Mouse (Mus musculus): ENCODE measurements around the gene Tmem235. TPM values are rescaled to one million over a fixed set of nuclear protein-coding genes. Genes with fewer than 3 reads are reported as not detected.

Gene Tmem235
- polyA plus RNA-seq, 1 experiment from 2014 or later: not detected

DNA sequence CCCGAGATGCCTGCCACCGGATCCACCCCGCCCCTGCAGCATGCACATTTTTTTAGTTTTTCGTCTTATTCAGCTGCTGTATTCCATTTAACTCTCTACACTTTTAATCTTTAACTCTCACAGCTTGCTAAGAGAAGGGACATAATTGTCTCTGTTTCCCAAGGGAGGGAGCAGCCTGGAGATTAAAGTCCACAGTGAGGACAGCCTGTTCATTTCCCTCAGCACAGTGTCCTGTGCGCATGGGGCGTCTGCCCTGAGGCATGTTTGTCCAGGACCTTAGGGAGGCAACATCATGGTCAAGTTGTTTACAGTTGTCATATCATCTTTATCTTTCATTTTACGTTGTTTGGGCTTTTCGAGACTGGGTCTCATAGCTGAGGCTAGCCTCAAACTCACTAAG, 26.5 kb upstream of the Tmem235 start:
- Histone ChIP-seq H3K4me2 (replicated peaks) (no peak overlapping the region), H3K27me3 (no peaks in the 10 kb centered on the region), H3K9me3 (no peaks in the 10 kb centered on the region), H3K27ac (no peak overlapping the region), H3K36me3 (no peaks in the 10 kb centered on the region), H3K4me3 (no peak overlapping the region), H3K4me1 (peaks cover 29% of the 10 kb centered on the region), H3K9ac (no peak overlapping the region)
- ATAC-seq (ENCODE audit: low FRiP score, low read depth): no peak
- 89% methylated on average over 8 of the region's 8 CpGs for WGBS

DNA sequence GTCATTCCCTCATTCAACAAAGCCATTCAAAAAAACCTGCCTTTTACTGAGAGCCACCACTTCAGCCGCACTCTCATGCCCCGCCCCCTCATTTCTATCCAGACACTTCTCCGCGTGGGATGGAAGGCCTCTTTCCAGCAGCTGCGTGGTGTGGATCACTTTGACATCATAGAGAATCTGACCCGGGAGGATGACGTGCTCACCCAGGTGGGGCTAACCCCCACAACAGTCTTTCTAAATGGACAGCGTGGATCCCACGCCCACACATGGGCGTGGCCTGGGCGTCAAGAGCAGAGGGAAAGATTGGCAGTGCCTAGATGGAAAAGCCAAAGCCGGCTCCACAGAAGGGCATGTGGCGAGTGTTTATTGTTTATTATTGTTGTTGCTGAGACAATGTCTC, 24.2 kb upstream of the Tmem235 start:
- WGBS: 31% methylated on average over 13 of the region's 13 CpGs
- Histone ChIP-seq H3K9ac (no peak overlapping the region), H3K27me3 (no peaks in the 10 kb centered on the region), H3K27ac (no peak overlapping the region), H3K36me3 (no peaks in the 10 kb centered on the region), H3K4me3 (peak overlapping the region; percentile 19; the same call in 1 of the 2 replicates), H3K9me3 (no peaks in the 10 kb centered on the region), H3K4me2 (replicated peaks) (peak overlapping the region; percentile 54), H3K4me1 (peaks cover 14% of the 10 kb centered on the region)
- ATAC-seq (ENCODE audit: low FRiP score, low read depth): no peak

DNA sequence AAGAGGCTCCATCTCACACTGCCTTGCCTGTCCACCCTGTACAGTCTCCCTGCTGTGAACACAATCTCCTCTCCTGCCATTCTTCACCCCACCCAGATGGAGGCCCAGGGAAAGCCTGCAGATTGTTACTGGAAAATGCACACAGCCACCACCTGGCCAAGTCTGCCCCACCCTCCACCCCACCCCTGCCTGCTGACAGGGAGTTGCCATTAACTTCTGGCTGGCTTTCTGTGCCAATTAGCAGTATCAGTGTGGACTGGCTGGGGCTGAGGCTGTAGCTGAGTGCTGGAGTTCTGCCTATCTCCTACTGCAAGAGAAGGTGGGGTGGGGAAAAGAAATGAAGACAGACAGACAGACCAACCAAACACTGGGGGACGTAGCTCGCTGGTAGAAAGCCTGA, 22.0 kb upstream of the Tmem235 start:
- ATAC-seq (ENCODE audit: low FRiP score, low read depth): no peak
- Histone ChIP-seq H3K36me3 (no peaks in the 10 kb centered on the region), H3K27ac (no peak overlapping the region), H3K9ac (no peak overlapping the region), H3K4me1 (peaks cover 8% of the 10 kb centered on the region; the same call in 1 of the 2 replicates), H3K27me3 (no peaks in the 10 kb centered on the region), H3K4me3 (no peak overlapping the region), H3K9me3 (no peaks in the 10 kb centered on the region), H3K4me2 (replicated peaks) (no peak overlapping the region)
- 47% methylated on average over 2 of the region's 2 CpGs for WGBS

DNA sequence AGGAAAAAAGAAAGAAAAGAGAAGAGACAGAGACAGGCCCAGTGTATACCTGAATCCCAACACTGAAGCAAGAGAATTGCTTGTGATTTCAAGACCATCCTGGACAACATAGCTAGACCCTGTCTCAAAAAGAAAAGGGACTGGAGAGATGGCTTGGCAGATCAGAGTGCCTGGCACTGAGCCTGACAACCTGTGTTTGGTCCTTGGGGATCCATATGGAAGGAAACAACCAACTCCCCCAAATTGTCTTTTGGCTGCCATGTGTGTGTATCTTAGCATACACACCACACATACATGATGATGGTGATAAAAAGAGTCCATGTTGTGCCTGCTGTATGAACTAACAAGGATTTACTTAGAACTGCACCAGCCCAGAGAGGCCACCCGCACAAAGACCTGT, 21.5 kb upstream of the Tmem235 start:
- WGBS: 96% methylated on average over 1 of the region's 1 CpGs
- no peak for ATAC-seq (ENCODE audit: low FRiP score, low read depth)
- no peak overlapping the region for H3K27ac ChIP-seq

DNA sequence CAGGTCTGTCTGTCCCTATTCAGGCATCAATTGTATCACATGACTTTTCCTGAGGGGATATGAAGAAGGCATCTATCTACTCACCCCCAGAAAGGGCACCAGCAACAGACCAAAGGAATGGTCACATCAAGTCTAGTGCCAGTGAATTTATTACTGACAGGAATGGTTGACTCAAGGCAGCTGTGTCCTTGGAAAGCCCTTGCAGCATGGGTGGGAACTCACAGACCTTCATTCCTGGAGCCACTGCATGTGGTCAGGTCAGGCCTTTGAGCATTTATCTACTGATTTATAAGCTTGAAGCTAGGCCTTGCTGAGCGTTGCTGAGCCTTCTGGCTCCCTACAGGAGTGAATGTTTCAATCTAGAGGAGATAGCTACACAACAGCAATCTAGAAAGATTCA, 19.6 kb upstream of the Tmem235 start:
- Histone ChIP-seq H3K27me3 (no peaks in the 10 kb centered on the region), H3K4me3 (no peak overlapping the region), H3K4me1 (peaks cover 8% of the 10 kb centered on the region; the same call in 1 of the 2 replicates), H3K9me3 (no peaks in the 10 kb centered on the region), H3K36me3 (no peaks in the 10 kb centered on the region), H3K27ac (no peak overlapping the region), H3K9ac (no peak overlapping the region), H3K4me2 (replicated peaks) (no peak overlapping the region)
- no peak for ATAC-seq (ENCODE audit: low FRiP score, low read depth)
- WGBS: 27% methylated on average over 1 of the region's 1 CpGs

More for the DNA sequence above, 21.5 kb upstream of the Tmem235 start:
- Histone ChIP-seq H3K4me1 (peaks cover 8% of the 10 kb centered on the region; the same call in 1 of the 2 replicates), H3K9ac (no peak overlapping the region), H3K27me3 (no peaks in the 10 kb centered on the region), H3K9me3 (no peaks in the 10 kb centered on the region), H3K4me3 (no peak overlapping the region), H3K4me2 (replicated peaks) (no peak overlapping the region), H3K36me3 (no peaks in the 10 kb centered on the region)

DNA sequence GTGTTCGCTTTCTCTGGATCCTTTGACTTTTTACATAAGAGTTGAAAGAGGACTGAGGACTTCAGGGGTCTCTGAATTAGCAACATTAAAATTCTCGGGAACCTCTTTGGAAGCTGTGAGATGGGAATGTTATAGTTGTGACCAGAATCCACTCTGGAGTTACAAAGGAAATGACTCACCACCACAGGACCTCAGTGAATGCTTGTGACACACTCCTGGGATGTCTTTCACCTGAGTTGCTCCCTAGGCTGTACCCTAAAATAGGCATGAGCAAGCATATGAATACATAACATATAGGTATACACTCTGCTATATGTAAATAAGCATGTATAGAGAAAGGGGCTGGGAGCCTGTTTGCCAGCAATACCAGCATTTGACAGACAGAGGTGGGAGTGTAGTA, 17.1 kb upstream of the Tmem235 start:
- H3K4me2 ChIP-seq (replicated peaks): no peak overlapping the region
- no peaks in the 10 kb centered on the region for H3K27me3 ChIP-seq
- H3K4me3 ChIP-seq: no peak overlapping the region
- no peaks in the 10 kb centered on the region for H3K36me3 ChIP-seq
- peaks cover 13% of the 10 kb centered on the region for H3K4me1 ChIP-seq
- no peak overlapping the region for H3K27ac ChIP-seq
- 77% methylated on average over 2 of the region's 2 CpGs for WGBS
- no peak for ATAC-seq (ENCODE audit: low FRiP score, low read depth)
- H3K9me3 ChIP-seq: no peaks in the 10 kb centered on the region
- H3K9ac ChIP-seq: no peak overlapping the region

DNA sequence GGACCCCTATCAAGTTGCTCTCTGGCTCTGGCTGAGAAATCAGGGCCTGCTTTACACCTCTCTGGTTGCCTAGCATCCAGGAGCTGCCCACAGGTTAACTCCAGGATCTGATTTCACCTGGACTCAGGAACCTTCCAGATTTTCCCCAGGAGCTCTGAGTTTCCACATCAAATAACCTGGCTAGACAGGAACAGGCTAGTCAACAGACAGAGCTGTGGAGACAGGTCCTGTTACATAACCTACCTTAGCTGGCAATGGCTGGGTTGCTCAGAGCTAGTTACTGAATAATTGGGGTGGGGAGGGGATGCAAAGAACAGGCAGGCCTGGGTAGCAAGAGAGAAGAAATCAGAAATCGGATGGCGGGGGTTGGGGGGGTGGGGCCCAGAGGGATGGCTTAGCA, 15.6 kb upstream of the Tmem235 start:
- ATAC-seq (ENCODE audit: low FRiP score, low read depth): no peak
- H3K36me3 ChIP-seq: no peaks in the 10 kb centered on the region
- H3K4me1 ChIP-seq: peaks cover 17% of the 10 kb centered on the region
- no peaks in the 10 kb centered on the region for H3K27me3 ChIP-seq
- no peaks in the 10 kb centered on the region for H3K9me3 ChIP-seq
- H3K27ac ChIP-seq: no peak overlapping the region
- no peak overlapping the region for H3K9ac ChIP-seq
- WGBS: 84% methylated on average over 2 of the region's 2 CpGs
- H3K4me3 ChIP-seq: no peak overlapping the region
- H3K4me2 ChIP-seq (replicated peaks): no peak overlapping the region

DNA sequence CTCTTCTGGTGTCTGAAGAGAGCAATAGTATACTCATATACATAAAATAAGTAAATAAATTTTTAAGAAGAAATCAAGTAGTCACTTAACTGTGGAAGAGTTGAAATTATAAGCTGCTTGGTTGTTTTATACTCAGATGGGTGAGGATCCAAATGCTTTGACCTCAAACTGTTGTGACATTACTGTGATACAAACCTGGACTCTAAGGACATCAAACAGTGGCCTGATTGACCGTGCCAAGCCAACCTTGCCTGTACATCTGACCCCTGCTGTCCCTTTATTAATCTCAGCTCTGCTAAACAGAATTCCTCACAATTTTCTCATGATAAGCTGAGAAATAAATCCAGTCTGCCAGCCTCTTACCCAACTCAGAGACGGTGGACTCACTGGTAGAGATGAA, 14.9 kb upstream of the Tmem235 start:
- no peak overlapping the region for H3K27ac ChIP-seq
- H3K27me3 ChIP-seq: no peaks in the 10 kb centered on the region
- no peak for ATAC-seq (ENCODE audit: low FRiP score, low read depth)
- WGBS: 82% methylated on average over 2 of the region's 2 CpGs
- no peak overlapping the region for H3K4me2 ChIP-seq (replicated peaks)
- H3K4me3 ChIP-seq: no peak overlapping the region
- H3K36me3 ChIP-seq: no peaks in the 10 kb centered on the region
- H3K9ac ChIP-seq: no peak overlapping the region
- no peaks in the 10 kb centered on the region for H3K9me3 ChIP-seq
- peaks cover 23% of the 10 kb centered on the region for H3K4me1 ChIP-seq

DNA sequence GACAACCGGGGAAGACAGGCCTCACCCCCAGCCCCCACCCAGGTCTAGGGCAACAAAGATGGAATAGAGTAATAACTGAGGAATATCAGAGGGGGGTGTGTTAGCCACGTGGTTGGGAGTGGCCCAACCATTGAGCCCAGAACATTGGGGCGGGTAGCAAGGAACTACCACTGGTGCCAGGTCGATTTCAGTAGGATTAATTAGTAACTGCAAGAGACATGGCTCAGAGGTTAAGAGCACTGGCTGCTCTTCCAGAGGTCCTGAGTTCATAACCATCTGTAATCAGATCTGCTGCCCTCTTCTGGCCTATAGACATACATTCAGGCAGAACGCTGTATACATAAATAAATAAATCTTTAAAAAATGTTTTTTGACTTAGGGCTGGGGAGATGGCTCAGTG, 13.9 kb upstream of the Tmem235 start:
- Histone ChIP-seq H3K9me3 (no peaks in the 10 kb centered on the region), H3K9ac (no peak overlapping the region), H3K36me3 (peaks cover 4% of the 10 kb centered on the region; the same call in 1 of the 2 replicates), H3K27me3 (no peaks in the 10 kb centered on the region), H3K27ac (no peak overlapping the region), H3K4me1 (peaks cover 28% of the 10 kb centered on the region), H3K4me3 (no peak overlapping the region), H3K4me2 (replicated peaks) (no peak overlapping the region)
- ATAC-seq (ENCODE audit: low FRiP score, low read depth): no peak
- WGBS: 67% methylated on average over 5 of the region's 5 CpGs

DNA sequence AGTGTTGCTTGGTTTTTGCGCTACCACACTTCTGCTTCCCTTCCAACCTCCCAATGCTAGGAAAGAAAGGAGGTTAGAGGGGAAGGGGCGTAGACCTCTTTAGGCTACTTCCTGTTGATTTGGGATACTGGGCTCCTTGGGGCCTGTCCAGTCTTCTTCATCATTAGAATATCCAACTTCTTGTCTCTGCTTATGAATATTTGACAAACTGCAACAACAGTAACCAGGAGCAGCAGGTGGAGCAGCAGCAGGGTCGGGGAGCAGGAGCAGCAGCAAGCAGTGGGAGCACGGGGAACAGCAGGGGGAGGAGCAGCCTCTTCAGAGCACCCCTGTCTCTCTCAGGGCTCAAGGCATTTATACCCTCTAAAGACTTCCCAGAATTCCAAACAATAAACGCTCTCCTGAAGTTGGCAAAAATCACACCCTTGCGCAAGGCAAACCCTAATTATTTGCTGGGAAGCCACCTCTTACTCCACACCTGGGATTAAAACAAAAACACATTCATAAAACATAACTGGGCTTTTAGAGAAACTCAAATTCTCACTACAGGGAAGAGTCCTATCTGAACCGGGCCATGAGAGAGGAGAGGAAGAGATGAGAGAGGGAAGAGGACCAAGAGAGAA, 12.8 kb upstream of the Tmem235 start:
- WGBS: 65% methylated on average over 7 of the region's 7 CpGs
- peaks cover 28% of the 10 kb centered on the region for H3K4me1 ChIP-seq

DNA sequence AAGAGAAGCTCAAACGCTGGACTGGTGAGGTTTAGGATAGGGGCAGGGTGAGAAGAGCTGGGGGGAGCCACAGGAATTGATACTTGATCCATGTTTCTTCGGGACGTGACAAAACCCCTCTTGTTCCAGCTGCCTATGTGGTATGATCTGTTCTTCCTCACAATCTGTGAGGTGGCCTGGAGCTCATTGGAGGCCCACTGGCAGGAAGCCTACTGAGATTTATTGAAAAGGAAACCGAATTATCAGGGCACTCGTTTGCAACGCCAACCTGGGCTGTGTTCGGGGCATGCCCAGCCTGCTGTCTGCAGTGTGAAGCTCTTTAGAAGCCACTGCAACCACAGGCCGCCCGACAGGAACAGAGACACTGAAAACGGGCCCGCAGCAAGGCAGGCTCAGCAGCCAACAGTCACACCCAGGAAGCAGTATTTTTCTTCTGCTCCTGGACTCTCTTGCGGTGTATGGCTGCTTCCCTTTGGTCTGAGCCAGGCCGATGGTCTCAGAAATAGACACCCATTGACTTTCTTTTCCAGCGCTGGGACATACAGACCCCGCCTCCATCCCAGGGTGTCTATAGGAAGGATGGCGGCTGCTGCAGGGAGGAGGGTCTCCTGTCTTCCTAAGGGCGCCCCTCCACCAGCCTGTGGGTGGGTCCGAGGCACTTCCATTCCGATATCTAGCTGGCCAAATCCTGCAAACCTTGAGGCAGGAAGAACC, 12.1 kb upstream of the Tmem235 start:
- peak overlapping the region; percentile 86 for H3K9ac ChIP-seq
- peak overlapping the region; percentile 85 for H3K4me2 ChIP-seq (replicated peaks)
- WGBS: 7% methylated on average over 19 of the region's 19 CpGs
- peak overlapping the region; percentile 96 for H3K27ac ChIP-seq
- H3K9me3 ChIP-seq: no peaks in the 10 kb centered on the region
- H3K36me3 ChIP-seq: peaks cover 22% of the 10 kb centered on the region
- peak overlapping the region; percentile 70 for H3K4me3 ChIP-seq
- peaks cover 28% of the 10 kb centered on the region for H3K4me1 ChIP-seq
- peak; percentile 84 for ATAC-seq (ENCODE audit: low FRiP score, low read depth)
- no peaks in the 10 kb centered on the region for H3K27me3 ChIP-seq

More for the DNA sequence above, 12.8 kb upstream of the Tmem235 start:
- H3K4me3 ChIP-seq: peak overlapping the region; percentile 70
- H3K9me3 ChIP-seq: no peaks in the 10 kb centered on the region
- H3K4me2 ChIP-seq (replicated peaks): peak overlapping the region; percentile 85
- peak overlapping the region; percentile 86 for H3K9ac ChIP-seq
- no peaks in the 10 kb centered on the region for H3K27me3 ChIP-seq
- H3K27ac ChIP-seq: peak overlapping the region; percentile 96
- peaks cover 15% of the 10 kb centered on the region for H3K36me3 ChIP-seq
- ATAC-seq (ENCODE audit: low FRiP score, low read depth): no peak

DNA sequence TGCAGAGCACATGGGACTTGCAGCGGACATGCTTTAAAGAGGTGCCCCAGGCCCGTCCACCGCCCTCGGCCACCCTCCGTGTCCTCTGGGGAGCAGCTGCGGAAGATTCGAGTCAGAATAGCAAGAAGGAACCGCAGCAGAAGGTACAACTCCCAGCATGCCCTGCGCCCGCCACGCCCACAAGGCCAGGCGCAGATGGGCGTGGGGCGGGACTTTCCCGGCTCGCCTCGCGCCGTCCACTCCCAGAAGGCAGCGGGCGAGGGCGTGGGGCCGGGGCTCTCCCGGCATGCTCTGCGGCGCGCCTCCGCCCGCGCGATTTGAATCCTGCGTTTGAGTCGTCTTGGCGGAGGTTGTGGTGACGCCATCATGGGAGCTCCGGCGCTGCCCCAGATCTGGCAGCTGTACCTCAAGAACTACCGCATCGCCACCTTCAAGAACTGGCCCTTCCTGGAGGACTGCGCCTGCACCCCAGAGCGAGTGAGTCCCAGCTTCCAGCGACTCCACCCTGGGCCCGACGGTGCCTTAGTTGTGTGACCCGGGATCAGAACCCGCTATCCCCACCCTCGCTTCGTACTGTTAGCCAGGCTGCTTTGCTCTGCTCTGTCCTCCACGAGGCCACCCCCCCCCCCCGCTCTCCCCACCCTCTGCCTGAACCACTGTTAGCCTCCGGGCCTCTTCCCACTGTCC, 11.4 kb upstream of the Tmem235 start, which contains the start of gene Birc5:
Gene Birc5, plus strand, starts transcription at position 267 of the 687 bp plus-strand sequence.
- peak within 1 kb of the TSS; percentile 96 for H3K27ac ChIP-seq
- WGBS: under 1% methylated on average over 51 of the region's 51 CpGs
- H3K36me3 ChIP-seq: peaks cover 29% of the 10 kb centered on the region
- ATAC-seq (ENCODE audit: low FRiP score, low read depth): peak; percentile 93
- H3K9ac ChIP-seq: peak within 1 kb of the TSS; percentile 86
- H3K4me3 ChIP-seq: peak within 1 kb of the TSS; percentile 70
- H3K27me3 ChIP-seq: no peaks in the 10 kb centered on the region
- peak within 1 kb of the TSS; percentile 85 for H3K4me2 ChIP-seq (replicated peaks)
- peaks cover 28% of the 10 kb centered on the region for H3K4me1 ChIP-seq
- no peaks in the 10 kb centered on the region for H3K9me3 ChIP-seq
